Mouse (Mus musculus) forebrain, embryonic 10.5 days (tissue): ENCODE results near the gene Zfhx3. TPM values are rescaled to one million over a fixed set of nuclear protein-coding genes. Genes with fewer than 3 reads are reported as not detected.
A peak's percentile ranks its signal among the peaks of the same experiment; 100 is the strongest.

Source experiments
- DNase-seq: peaks from one replicate; pipeline ENCODE4 v3.0.0-alpha.2; 2017; ENCODE audit warnings: low spot score; ENCODE audit errors: extremely low spot score
- H3K27ac ChIP-seq: fragments of 300-500 bp; sonication (generic); 2 replicates; pipeline ENCODE4 v1.5.1; 2016; ENCODE audit warnings: mild to moderate bottlenecking
- H3K27me3 ChIP-seq: fragments of 300-500 bp; sonication (generic); 2 replicates; pipeline ENCODE4 v1.6.1; 2016; ENCODE audit warnings: mild to moderate bottlenecking; ENCODE audit not compliant: poor library complexity, severe bottlenecking
- H3K36me3 ChIP-seq: fragments of 300-500 bp; sonication (generic); replicated peaks from 2 replicates; pipeline ENCODE4 v1.6.1; 2016; ENCODE audit warnings: mild to moderate bottlenecking, moderate library complexity
- H3K4me1 ChIP-seq: fragments of 300-500 bp; sonication (generic); 2 replicates; pipeline ENCODE4 v1.6.1; 2016
- H3K4me3 ChIP-seq: fragments of 300-500 bp; sonication (generic); 2 replicates; pipeline ENCODE4 v1.5.1; 2016; ENCODE audit warnings: mild to moderate bottlenecking, moderate library complexity
- H3K9me3 ChIP-seq: fragments of 300-500 bp; sonication (generic); 2 replicates; pipeline ENCODE4 v1.6.1; 2016; ENCODE audit warnings: mild to moderate bottlenecking, moderate library complexity
- WGBS: fragments of 180-500 bp; shearing (Covaris S2); methylation state at CpG from one replicate; pipeline ENCODE4 v1.1.7; 2016; 5-methylcytosine and 5-hydroxymethylcytosine counted together
- polyA plus RNA-seq: library from polyadenylated mRNA; unstranded; fragments of >200 nt; fragmentation: Nextera tagmentation; extraction: Ambion mirVana; gene quantifications from 2 replicates; pipeline ENCODE4 v1.2.1, GENCODE M21; 2016

The Zfhx3 gene
- polyA plus RNA-seq, 1 experiment from 2014 or later: 11.4 TPM

DNA sequence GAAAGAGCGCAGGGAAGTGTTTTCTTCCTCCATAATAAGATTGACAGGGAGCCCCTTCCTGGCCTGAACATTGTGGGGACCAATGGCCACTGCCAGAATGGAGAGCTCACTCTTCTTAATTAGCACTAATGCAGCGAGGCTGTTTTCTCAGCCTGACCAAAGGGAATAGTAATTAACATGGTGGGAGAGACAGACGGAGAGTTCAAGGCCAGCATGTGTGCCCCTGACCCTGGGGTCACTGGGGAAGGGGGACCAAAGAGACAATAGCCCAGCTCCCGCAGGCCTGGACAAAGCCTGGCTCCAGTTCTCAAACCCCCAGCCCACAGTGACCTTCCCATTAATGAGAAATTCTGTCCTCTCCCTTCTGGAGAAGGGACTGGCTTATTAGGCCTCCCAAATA lies 419.0 kb downstream of the Zfhx3 start:
- peaks cover 37% of the 10 kb centered on the region for H3K4me1 ChIP-seq
- peak overlapping the region; percentile 70 for H3K27ac ChIP-seq
- no peak overlapping the region for H3K4me3 ChIP-seq
- peaks cover 20% of the 10 kb centered on the region for H3K27me3 ChIP-seq
- DNase-seq: peak; percentile 44
- H3K36me3 ChIP-seq: no peaks in the 10 kb centered on the region
- 28% methylated on average over 4 of the region's 4 CpGs for WGBS
- no peaks in the 10 kb centered on the region for H3K9me3 ChIP-seq

GRCm38 (mm10) chr8:108362421-108362820 lies 420.0 kb downstream of the Zfhx3 start:
- DNase-seq: no peak
- 86% methylated on average over 9 of the region's 9 CpGs for WGBS
- Histone ChIP-seq H3K27ac (0 out of 2 replicates have a peak overlapping the region, but pooled peaks have one; percentile 70), H3K27me3 (peaks cover 23% of the 10 kb centered on the region), H3K9me3 (no peaks in the 10 kb centered on the region), H3K36me3 (no peaks in the 10 kb centered on the region), H3K4me1 (peaks cover 36% of the 10 kb centered on the region), H3K4me3 (no peak overlapping the region)

DNA sequence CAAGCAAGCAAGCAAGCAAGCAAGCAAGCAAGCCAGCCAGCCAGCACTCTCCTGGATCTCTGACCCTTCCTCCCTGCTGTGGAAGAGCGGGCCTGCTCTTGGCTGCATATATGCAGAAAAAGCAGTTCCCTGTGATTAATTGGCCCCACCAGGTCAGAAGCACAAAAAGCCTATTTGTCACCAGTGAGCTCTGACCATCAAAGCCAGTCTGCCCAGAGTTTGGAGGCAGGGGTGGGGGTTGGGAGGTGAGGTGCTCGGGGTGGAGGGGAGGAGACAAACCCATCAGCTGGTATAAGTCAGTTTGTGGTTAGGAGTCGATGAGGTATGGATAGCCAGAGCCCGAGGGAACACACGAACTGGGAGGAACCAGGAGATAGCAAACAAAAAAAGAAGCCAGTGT lies 421.0 kb downstream of the Zfhx3 start:
- H3K9me3 ChIP-seq: no peaks in the 10 kb centered on the region
- H3K4me3 ChIP-seq: no peak overlapping the region
- 19% methylated on average over 5 of the region's 5 CpGs for WGBS
- H3K27me3 ChIP-seq: peaks cover 23% of the 10 kb centered on the region
- peak; percentile 28 for DNase-seq
- peaks cover 35% of the 10 kb centered on the region for H3K4me1 ChIP-seq
- no peaks in the 10 kb centered on the region for H3K36me3 ChIP-seq
- H3K27ac ChIP-seq: peak overlapping the region; percentile 73

- H3K9me3 ChIP-seq: no peaks in the 10 kb centered on the region
- H3K4me3 ChIP-seq: no peak overlapping the region
- DNase-seq: no peak
- H3K36me3 ChIP-seq: no peaks in the 10 kb centered on the region
- H3K4me1 ChIP-seq: peaks cover 36% of the 10 kb centered on the region
- peak overlapping the region; percentile 73; the same call in 1 of the 2 replicates for H3K27ac ChIP-seq
- peaks cover 23% of the 10 kb centered on the region for H3K27me3 ChIP-seq
- 71% methylated on average over 8 of the region's 8 CpGs for WGBS
These were observed 421.4 kb downstream of the Zfhx3 start for GRCm38 (mm10) chr8:108363856-108364255.

DNA sequence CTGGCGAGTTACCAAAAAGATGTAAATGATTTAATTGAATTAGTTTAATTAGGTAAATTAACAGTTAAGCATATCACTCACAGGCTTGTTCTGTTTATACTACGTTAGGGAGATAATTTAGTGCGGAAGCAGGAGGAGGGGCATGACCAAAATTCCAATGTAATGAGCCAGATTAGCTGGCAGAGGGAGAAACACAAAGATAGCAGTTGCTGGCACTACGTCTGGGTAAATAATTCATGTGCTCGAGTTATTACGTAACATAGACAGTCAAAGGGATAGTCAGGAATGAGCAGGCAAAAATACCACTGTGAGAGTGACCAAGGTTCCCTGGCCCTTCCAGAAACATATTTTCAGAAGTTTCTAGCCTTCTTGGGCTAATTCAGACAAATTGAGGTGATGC lies 426.6 kb downstream of the Zfhx3 start:
- no peak overlapping the region for H3K27ac ChIP-seq
- no peak for DNase-seq
- H3K4me1 ChIP-seq: peaks cover 15% of the 10 kb centered on the region
- H3K4me3 ChIP-seq: no peak overlapping the region
- no peaks in the 10 kb centered on the region for H3K36me3 ChIP-seq
- WGBS: 52% methylated on average over 6 of the region's 6 CpGs
- no peaks in the 10 kb centered on the region for H3K9me3 ChIP-seq
- peaks cover 28% of the 10 kb centered on the region for H3K27me3 ChIP-seq

GRCm38 (mm10) chr8:108370731-108371130 lies 428.3 kb downstream of the Zfhx3 start:
- H3K9me3 ChIP-seq: no peaks in the 10 kb centered on the region
- peaks cover 15% of the 10 kb centered on the region for H3K4me1 ChIP-seq
- H3K4me3 ChIP-seq: no peak overlapping the region
- peaks cover 19% of the 10 kb centered on the region for H3K27me3 ChIP-seq
- H3K27ac ChIP-seq: no peak overlapping the region
- DNase-seq: no peak
- no peaks in the 10 kb centered on the region for H3K36me3 ChIP-seq
- 74% methylated on average over 6 of the region's 6 CpGs for WGBS

- Histone ChIP-seq H3K27ac (no peak overlapping the region), H3K4me1 (peaks cover 17% of the 10 kb centered on the region), H3K9me3 (no peaks in the 10 kb centered on the region), H3K36me3 (no peaks in the 10 kb centered on the region), H3K4me3 (no peak overlapping the region), H3K27me3 (peaks cover 12% of the 10 kb centered on the region)
- no peak for DNase-seq
- WGBS: 60% methylated on average over 7 of the region's 7 CpGs
These were observed 430.6 kb downstream of the Zfhx3 start for GRCm38 (mm10) chr8:108373046-108373445.

- no peak overlapping the region for H3K4me3 ChIP-seq
- H3K36me3 ChIP-seq: no peaks in the 10 kb centered on the region
- H3K4me1 ChIP-seq: peaks cover 6% of the 10 kb centered on the region
- no peaks in the 10 kb centered on the region for H3K27me3 ChIP-seq
- no peaks in the 10 kb centered on the region for H3K9me3 ChIP-seq
- 92% methylated on average over 2 of the region's 2 CpGs for WGBS
- H3K27ac ChIP-seq: no peak overlapping the region
- no peak for DNase-seq
These were observed 435.6 kb downstream of the Zfhx3 start for GRCm38 (mm10) chr8:108378036-108378435.

DNA sequence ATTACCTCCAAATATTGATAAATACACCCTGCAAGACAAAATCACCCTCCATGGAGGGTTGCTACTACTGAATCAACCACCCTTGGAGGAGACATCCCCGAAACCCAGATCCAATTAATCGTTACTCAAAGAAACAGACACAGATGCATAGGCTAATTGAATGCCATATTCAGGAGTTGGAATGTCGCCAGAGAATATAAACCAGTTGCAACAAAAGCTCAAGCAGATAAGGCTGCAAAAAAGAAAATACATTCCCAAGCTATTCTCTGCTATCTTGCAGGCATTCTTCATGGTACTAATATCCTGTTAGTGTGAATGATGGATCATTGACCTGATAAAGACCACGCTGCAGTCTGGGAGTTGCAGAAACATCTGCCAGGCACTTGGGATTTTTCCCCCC lies 440.7 kb downstream of the Zfhx3 start:
- Histone ChIP-seq H3K27ac (no peak overlapping the region), H3K27me3 (0 out of 2 replicates have a peak, but pooled peaks cover 7% of the 10 kb centered on the region), H3K4me1 (peaks cover 18% of the 10 kb centered on the region), H3K36me3 (no peaks in the 10 kb centered on the region), H3K9me3 (no peaks in the 10 kb centered on the region), H3K4me3 (no peak overlapping the region)
- no peak for DNase-seq
- WGBS: 87% methylated on average over 4 of the region's 4 CpGs

- Histone ChIP-seq H3K27ac (peak overlapping the region; percentile 76), H3K4me1 (peaks cover 35% of the 10 kb centered on the region), H3K4me3 (peak overlapping the region; percentile 23), H3K36me3 (no peaks in the 10 kb centered on the region), H3K27me3 (0 out of 2 replicates have a peak, but pooled peaks cover 7% of the 10 kb centered on the region), H3K9me3 (no peaks in the 10 kb centered on the region)
- 37% methylated on average over 22 of the region's 22 CpGs for WGBS
- DNase-seq: peak; percentile 32
These were observed 444.9 kb downstream of the Zfhx3 start for GRCm38 (mm10) chr8:108387160-108387912.

DNA sequence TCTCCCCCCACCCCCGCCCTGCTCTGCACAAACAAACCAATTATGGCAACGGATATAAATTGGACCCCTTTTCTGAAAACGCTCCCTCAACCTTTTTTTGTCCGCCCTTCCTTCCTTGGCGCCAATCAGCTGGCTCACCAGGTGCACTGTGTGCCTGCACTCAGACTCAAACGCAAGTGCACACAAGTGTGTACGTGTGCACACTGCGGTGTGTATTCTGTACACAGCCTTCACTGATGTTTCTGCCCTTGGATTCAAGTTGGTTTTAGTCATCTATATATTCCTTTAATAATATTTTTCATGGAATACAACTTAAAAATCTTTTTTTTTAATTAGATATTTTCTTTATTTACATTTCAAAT lies 445.4 kb downstream of the Zfhx3 start:
- no peaks in the 10 kb centered on the region for H3K36me3 ChIP-seq
- 75% methylated on average over 8 of the region's 8 CpGs for WGBS
- H3K27me3 ChIP-seq: 0 out of 2 replicates have a peak, but pooled peaks cover 7% of the 10 kb centered on the region
- DNase-seq: no peak
- H3K4me1 ChIP-seq: peaks cover 35% of the 10 kb centered on the region
- H3K4me3 ChIP-seq: peak overlapping the region; percentile 23; the same call in 1 of the 2 replicates
- H3K9me3 ChIP-seq: no peaks in the 10 kb centered on the region
- H3K27ac ChIP-seq: peak overlapping the region; percentile 76; the same call in 1 of the 2 replicates

DNA sequence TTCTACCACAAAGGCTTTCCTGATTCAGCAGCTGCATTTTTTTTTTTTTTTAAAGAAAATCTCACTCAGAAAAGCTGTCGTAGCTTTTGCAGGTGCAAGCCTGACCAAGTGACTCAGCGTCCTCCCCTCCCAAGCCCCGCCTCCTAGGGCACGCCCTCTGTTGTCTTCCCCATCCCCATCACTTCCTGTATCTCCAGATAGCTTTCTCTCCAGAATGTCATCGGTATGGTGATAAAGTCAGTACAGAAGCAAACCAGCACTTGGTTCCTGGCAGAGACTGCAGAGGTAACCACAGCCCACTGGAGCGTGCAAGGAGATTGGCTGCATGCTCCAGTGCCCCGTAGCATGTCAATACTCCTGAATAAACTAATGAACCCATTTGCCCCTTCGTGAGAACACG lies 450.5 kb downstream of the Zfhx3 start:
- DNase-seq: no peak
- Histone ChIP-seq H3K27me3 (no peaks in the 10 kb centered on the region), H3K36me3 (no peaks in the 10 kb centered on the region), H3K4me3 (no peak overlapping the region), H3K9me3 (no peaks in the 10 kb centered on the region), H3K27ac (no peak overlapping the region), H3K4me1 (peaks cover 19% of the 10 kb centered on the region)
- WGBS: 81% methylated on average over 9 of the region's 9 CpGs

- WGBS: 91% methylated on average over 9 of the region's 9 CpGs
- Histone ChIP-seq H3K4me1 (peaks cover 37% of the 10 kb centered on the region), H3K36me3 (no peaks in the 10 kb centered on the region), H3K27me3 (peaks cover 26% of the 10 kb centered on the region), H3K4me3 (no peak overlapping the region), H3K27ac (no peak overlapping the region), H3K9me3 (no peaks in the 10 kb centered on the region)
- DNase-seq: no peak
These were observed 459.7 kb downstream of the Zfhx3 start for GRCm38 (mm10) chr8:108402149-108402548.
